Mouse (Mus musculus) stomach, embryonic 14.5 days (tissue): ENCODE data around the gene Fbxo11. TPM values are rescaled to one million over a fixed set of nuclear protein-coding genes. Genes with fewer than 3 reads are reported as not detected.
A peak's percentile ranks its signal among the peaks of the same experiment; 100 is the strongest.

Source experiments
- ATAC-seq: fragments of 200-750 bp; cut with Nextera tagmentation; 2 replicates; pipeline ENCODE4 v1.8.0; 2017; ENCODE audit warnings: low read depth, moderate TSS enrichment; ENCODE audit not compliant: insufficient number of reproducible peaks, insufficient read depth, low FRiP score
- H3K27ac ChIP-seq: fragments of 300-500 bp; sonication (generic); 2 replicates; pipeline ENCODE4 v1.5.1; 2014; ENCODE audit warnings: mild to moderate bottlenecking, low read length, moderate library complexity, mixed read lengths
- H3K27me3 ChIP-seq: fragments of 300-500 bp; sonication (generic); 2 replicates; pipeline ENCODE4 v1.6.1; 2014; ENCODE audit warnings: low read length, control low read depth, mixed read lengths; ENCODE audit not compliant: control insufficient read depth, insufficient read depth
- H3K36me3 ChIP-seq: fragments of 300-500 bp; sonication (generic); 2 replicates; pipeline ENCODE4 v1.6.1; 2014; ENCODE audit warnings: mild to moderate bottlenecking, control low read depth, low read length, moderate library complexity, mixed read lengths; ENCODE audit not compliant: control insufficient read depth, insufficient read depth
- H3K4me1 ChIP-seq: fragments of 300-500 bp; sonication (generic); 2 replicates; pipeline ENCODE4 v1.6.1; 2014; ENCODE audit warnings: low read length, control low read depth, mixed read lengths; ENCODE audit not compliant: control insufficient read depth, insufficient read depth
- H3K4me2 ChIP-seq: fragments of 300-500 bp; sonication (generic); replicated peaks from 2 replicates; pipeline ENCODE4 v1.6.1; 2014; ENCODE audit warnings: low read depth, low read length, control low read depth
- H3K4me3 ChIP-seq: fragments of 300-500 bp; sonication (generic); 2 replicates; pipeline ENCODE4 v1.5.1; 2014; ENCODE audit warnings: low read depth, low read length, control low read depth
- H3K9ac ChIP-seq: fragments of 300-500 bp; sonication (generic); replicated peaks from 2 replicates; pipeline ENCODE4 v1.6.1; 2014; ENCODE audit warnings: low read depth, mild to moderate bottlenecking, control low read depth, low read length, moderate library complexity, mixed read lengths
- H3K9me3 ChIP-seq: fragments of 300-500 bp; sonication (generic); 2 replicates; pipeline ENCODE4 v1.6.1; 2016; ENCODE audit warnings: low read depth, low read length, control low read depth; ENCODE audit not compliant: control insufficient read depth
- WGBS: fragments of 180-500 bp; shearing (Covaris S2); extraction: QIAGEN DNeasy Blood & Tissue Kit; methylation state at CpG from one replicate; pipeline ENCODE4 v1.1.7; 2014; 5-methylcytosine and 5-hydroxymethylcytosine counted together
- polyA plus RNA-seq: library from polyadenylated mRNA; unstranded; fragments of >200 nt; fragmentation: Nextera tagmentation; extraction: Ambion mirVana; gene quantifications from 2 replicates; pipeline ENCODE4 v1.2.1, GENCODE M21; 2014

The Fbxo11 gene
- polyA plus RNA-seq, 1 experiment from 2014 or later, result 24.2 TPM

GRCm38 (mm10) chr17:88064347-88065030 lies 602 bp downstream of the Fbxo11 start:
- WGBS, result 0% methylated on average over 56 of the region's 67 CpGs
- peaks cover 8% of the 10 kb centered on the region; the same call in 1 of the 2 replicates for H3K4me1 ChIP-seq
- H3K4me2 ChIP-seq, result peak overlapping the region; percentile 72
- H3K9me3 ChIP-seq, result no peaks in the 10 kb centered on the region
- H3K4me3 ChIP-seq, result peak overlapping the region; percentile 97
- H3K9ac ChIP-seq, result peak overlapping the region; percentile 100
- peak overlapping the region; percentile 100 for H3K27ac ChIP-seq
- no peaks in the 10 kb centered on the region for H3K27me3 ChIP-seq
- H3K36me3 ChIP-seq, result no peaks in the 10 kb centered on the region
- peak; percentile 10; the same call in 1 of the 2 replicates for ATAC-seq

GRCm38 (mm10) chr17:88063980-88064346 lies 1.1 kb downstream of the Fbxo11 start:
- under 1% methylated on average over 23 of the region's 23 CpGs for WGBS
- no peaks in the 10 kb centered on the region for H3K27me3 ChIP-seq
- H3K4me2 ChIP-seq, result peak overlapping the region; percentile 72
- no peaks in the 10 kb centered on the region for H3K9me3 ChIP-seq
- H3K4me1 ChIP-seq, result peaks cover 8% of the 10 kb centered on the region; the same call in 1 of the 2 replicates
- peak overlapping the region; percentile 97 for H3K4me3 ChIP-seq
- no peaks in the 10 kb centered on the region for H3K36me3 ChIP-seq
- H3K9ac ChIP-seq, result peak overlapping the region; percentile 100
- H3K27ac ChIP-seq, result peak overlapping the region; percentile 100
- ATAC-seq, result no peak

DNA sequence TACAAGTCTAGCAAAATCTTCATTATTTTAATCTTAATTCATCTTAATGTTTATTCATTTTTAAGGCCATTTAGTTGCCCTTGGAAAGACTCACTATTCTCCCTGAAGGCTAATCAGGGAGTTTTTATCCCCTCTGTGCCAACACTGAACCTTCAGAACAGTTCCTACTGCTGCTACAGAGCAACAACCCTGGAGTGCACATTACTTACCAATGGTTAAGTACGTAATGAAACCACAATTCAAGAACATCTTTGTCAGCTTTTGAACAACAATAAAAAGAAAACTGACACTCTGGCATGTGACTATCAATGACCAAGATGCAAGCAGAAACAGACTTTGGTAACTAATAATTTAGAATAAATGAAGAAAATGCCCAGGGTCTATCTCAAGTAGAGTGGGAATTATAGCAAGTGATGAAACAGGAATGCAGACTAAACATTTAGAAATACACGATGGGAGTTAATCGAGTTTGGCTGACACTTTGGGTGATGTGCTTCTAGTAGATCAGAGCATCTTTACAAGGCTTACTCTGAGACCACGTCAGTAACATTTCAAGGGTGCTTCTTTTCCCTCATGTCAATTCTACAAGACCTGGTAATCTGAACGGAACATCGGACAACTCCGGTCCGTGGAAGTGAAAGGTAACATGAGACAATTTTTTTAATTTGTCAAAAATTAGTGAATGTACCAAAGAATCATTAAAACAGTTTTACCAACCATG lies 2.1 kb downstream of the Fbxo11 start:
- Histone ChIP-seq H3K9ac (peak overlapping the region; percentile 100; the same call in 1 of the 2 replicates), H3K27ac (no peak overlapping the region), H3K4me3 (peak overlapping the region; percentile 97), H3K27me3 (no peaks in the 10 kb centered on the region), H3K36me3 (no peaks in the 10 kb centered on the region), H3K9me3 (no peaks in the 10 kb centered on the region), H3K4me1 (peaks cover 8% of the 10 kb centered on the region; the same call in 1 of the 2 replicates), H3K4me2 (peak overlapping the region; percentile 72)
- no peak for ATAC-seq
- WGBS, result 29% methylated on average over 8 of the region's 8 CpGs

DNA sequence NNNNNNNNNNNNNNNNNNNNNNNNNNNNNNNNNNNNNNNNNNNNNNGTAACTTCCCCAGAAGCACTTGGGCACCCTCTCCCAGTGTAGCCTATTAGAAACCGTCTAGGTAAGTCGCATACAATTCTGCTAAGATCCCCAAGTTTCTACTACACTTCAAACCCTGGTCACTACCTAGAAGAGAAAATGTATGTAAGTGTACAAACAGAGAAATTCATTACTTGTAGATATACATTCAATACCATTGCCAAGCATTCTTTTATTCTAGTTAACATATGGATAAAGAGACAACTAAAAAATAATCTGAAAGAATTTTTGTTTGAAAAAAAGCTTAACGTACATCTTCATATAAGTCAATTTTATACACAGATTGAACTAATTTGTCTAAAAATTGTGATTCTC lies 3.1 kb downstream of the Fbxo11 start:
- no peak for ATAC-seq

GRCm38 (mm10) chr17:88058280-88058679 lies 6.8 kb downstream of the Fbxo11 start:
- Histone ChIP-seq H3K27me3 (no peaks in the 10 kb centered on the region), H3K4me3 (no peak overlapping the region), H3K27ac (no peak overlapping the region), H3K4me2 (no peak overlapping the region), H3K36me3 (no peaks in the 10 kb centered on the region), H3K9ac (no peak overlapping the region), H3K9me3 (no peaks in the 10 kb centered on the region), H3K4me1 (peaks cover 19% of the 10 kb centered on the region)
- WGBS, result 49% methylated on average over 2 of the region's 2 CpGs
- ATAC-seq, result no peak

More for the DNA sequence above, 3.1 kb downstream of the Fbxo11 start:
- 75% methylated on average over 3 of the region's 3 CpGs for WGBS
- Histone ChIP-seq H3K9ac (no peak overlapping the region), H3K36me3 (no peaks in the 10 kb centered on the region), H3K4me1 (peaks cover 8% of the 10 kb centered on the region; the same call in 1 of the 2 replicates), H3K27me3 (no peaks in the 10 kb centered on the region), H3K4me3 (no peak overlapping the region), H3K27ac (no peak overlapping the region), H3K4me2 (no peak overlapping the region), H3K9me3 (no peaks in the 10 kb centered on the region)

DNA sequence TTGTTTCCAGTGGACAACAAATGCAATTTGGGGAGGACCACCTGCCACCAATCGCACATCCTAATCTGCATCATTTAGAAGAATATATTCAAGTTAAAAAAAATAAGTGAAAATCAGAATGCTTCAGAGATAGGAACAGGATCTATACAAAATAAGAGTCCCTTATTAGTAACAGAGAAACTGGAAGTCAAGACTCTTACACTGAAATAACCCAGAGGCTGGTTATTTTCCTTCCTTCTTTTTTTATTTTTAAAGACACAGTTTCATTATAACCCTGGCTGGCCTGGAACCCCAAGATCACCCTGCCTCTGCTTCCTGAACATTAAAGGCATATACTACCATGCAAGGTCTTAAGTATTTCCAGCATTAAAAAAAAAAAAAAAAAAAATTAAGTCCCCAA lies 7.2 kb downstream of the Fbxo11 start:
- no peak overlapping the region for H3K4me2 ChIP-seq
- ATAC-seq, result no peak

GRCm38 (mm10) chr17:88051679-88052078 lies 13.4 kb downstream of the Fbxo11 start:
- Histone ChIP-seq H3K27me3 (no peaks in the 10 kb centered on the region), H3K9me3 (no peaks in the 10 kb centered on the region), H3K9ac (no peak overlapping the region), H3K27ac (no peak overlapping the region), H3K4me2 (no peak overlapping the region), H3K4me3 (no peak overlapping the region), H3K36me3 (no peaks in the 10 kb centered on the region), H3K4me1 (peaks cover 16% of the 10 kb centered on the region)
- ATAC-seq, result no peak
- 78% methylated on average over 4 of the region's 4 CpGs for WGBS

More for the DNA sequence above, 7.2 kb downstream of the Fbxo11 start:
- 87% methylated on average over 1 of the region's 1 CpGs for WGBS
- Histone ChIP-seq H3K4me1 (peaks cover 15% of the 10 kb centered on the region), H3K4me3 (no peak overlapping the region), H3K36me3 (no peaks in the 10 kb centered on the region), H3K9me3 (no peaks in the 10 kb centered on the region), H3K27ac (no peak overlapping the region), H3K27me3 (no peaks in the 10 kb centered on the region), H3K9ac (no peak overlapping the region)

- H3K27ac ChIP-seq, result no peak overlapping the region
- H3K27me3 ChIP-seq, result no peaks in the 10 kb centered on the region
- WGBS, result 69% methylated on average over 1 of the region's 1 CpGs
- H3K4me2 ChIP-seq, result no peak overlapping the region
- H3K9ac ChIP-seq, result no peak overlapping the region
- H3K4me1 ChIP-seq, result peaks cover 10% of the 10 kb centered on the region; the same call in 1 of the 2 replicates
- H3K9me3 ChIP-seq, result no peaks in the 10 kb centered on the region
- no peak overlapping the region for H3K4me3 ChIP-seq
- H3K36me3 ChIP-seq, result no peaks in the 10 kb centered on the region
- no peak for ATAC-seq
Measured at GRCm38 (mm10) chr17:88050892-88051291, 14.2 kb downstream of the Fbxo11 start.
